Comparison of ENCODE assay signal across 13 mouse cellular contexts in the genomic region with DNA sequence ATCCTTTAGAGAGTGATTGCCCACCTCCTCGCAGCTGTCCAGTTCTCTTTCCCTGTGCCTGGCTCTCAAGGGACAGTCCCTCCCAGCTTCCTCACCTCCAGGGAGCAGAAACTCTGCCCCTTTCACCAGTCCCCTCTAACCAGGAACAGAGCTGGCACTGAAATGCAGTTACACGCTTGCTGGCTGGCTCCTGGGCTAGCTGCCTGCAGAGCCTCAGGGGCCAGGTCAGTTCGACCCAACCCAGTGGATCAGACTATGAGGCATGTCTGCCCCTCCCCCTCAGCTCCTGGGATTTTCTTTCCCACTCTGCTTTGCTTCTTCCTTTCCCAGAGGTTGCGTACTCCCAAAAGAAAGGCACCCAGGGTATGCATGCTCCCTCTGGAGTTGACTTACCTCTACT.
DNase-seq lines count a peak whose midpoint lies in the region; TF ChIP-seq lines count a peak whose summit lies in the region.
"Had no signal": no experiment of that assay in that cellular context is flagged by ENCODE, and none has a peak within 500 bp of the region (broad histone marks: within the 10 kb centered on the region; RNA-seq: fewer than 3 reads in every experiment).

No protein-coding gene starts in this region.

- no peaks in the 10 kb centered on the region for H3K4me1 ChIP-seq in cerebellum, adult 2 months (ENCODE audit: control insufficient read depth, insufficient read depth, low read length)

- TF ChIP-seq POLR2A in cerebellum, adult 2 months (IDR thresholded peaks at IDR 0.05; ENCODE audit: borderline replicate concordance, insufficient read depth, low read length): no peak

- no peak overlapping the region for H3K4me3 ChIP-seq in gastrocnemius, adult 2 months
- H3K4me3 ChIP-seq in cerebellum, adult 2 months (replicated peaks; ENCODE audit: insufficient read depth, low read depth, low read length): no peak overlapping the region
- H3K4me3 ChIP-seq: forebrain, embryonic 10.5 days had no signal

- peak; percentile 41 for DNase-seq in gastrocnemius, adult 2 months
- DNase-seq in gastrocnemius, postnatal 36 days: no peak
- DNase-seq in 3T3-L1 (ENCODE audit: low read depth, low spot score): peak; percentile 16
- peak; percentile 19 for DNase-seq in gastrocnemius, postnatal 25 days
- DNase-seq in kidney, postnatal 25 days: peak; percentile 52 to 71
- no peak for DNase-seq in left cerebral cortex, postnatal 14 days (ENCODE audit: low spot score in 2 of 2)
- no peak for DNase-seq in cerebellum, adult 2 months
- no peak for DNase-seq in frontal cortex, postnatal 36 days (ENCODE audit: low spot score in 2 of 2)
- DNase-seq: B cell, adult 2 months; cerebellum, adult 11-12 months; spleen, adult 18-20 months; thymus, adult 18-20 months had no signal

- no peaks in the 10 kb centered on the region for H3K27me3 ChIP-seq in cerebellum, adult 2 months (ENCODE audit: control insufficient read depth, insufficient read depth, low read length)

- no peak overlapping the region for H3K27ac ChIP-seq in gastrocnemius, adult 2 months
- no peak overlapping the region for H3K27ac ChIP-seq in cerebellum, adult 2 months (ENCODE audit: insufficient read depth, low read length)
- H3K27ac ChIP-seq: forebrain, embryonic 10.5 days had no signal

- WGBS in cerebellum, adult 2 months: 43% methylated on average over 4 of the region's 4 CpGs

- intact Hi-C loops in gastrocnemius, adult 2 months (cut with DNase I): no loop called here
- intact Hi-C loops in gastrocnemius, postnatal 36 days (cut with DNase I): no loop called here
- intact Hi-C loops in left cerebral cortex, postnatal 14 days (cut with DNase I): no loop called here

- no peak for TF ChIP-seq CTCF in gastrocnemius, adult 2 months (IDR thresholded peaks at IDR 0.05)
- no peak for TF ChIP-seq CTCF in cerebellum, adult 2 months (IDR thresholded peaks at IDR 0.05; ENCODE audit: borderline replicate concordance, insufficient read depth, low read depth, low read length)

Comparison
In these comparisons a context has a peak if more than half of its experiments do, and no peak if none do; other contexts are left out.
1. DNase-seq: peak in gastrocnemius, adult 2 months (single experiment), 3T3-L1 (single experiment), gastrocnemius, postnatal 25 days (single experiment) and kidney, postnatal 25 days (2 of 2); none in gastrocnemius, postnatal 36 days (0 of 2), left cerebral cortex, postnatal 14 days (0 of 2), cerebellum, adult 2 months (0 of 2) and frontal cortex, postnatal 36 days (0 of 2).